Mouse (Mus musculus) spleen, adult 2 months (tissue): ENCODE data around the gene Ptprt. TPM values are rescaled to one million over a fixed set of nuclear protein-coding genes. Genes with fewer than 3 reads are reported as not detected.

Experiments
- DNase-seq, 2 experiments: peaks; one replicate each; pipeline versions ENCODE4 v3.0.0 to v3.0.0-alpha.2; 2012 to 2021; ENCODE audit warnings: low spot score in 2 of 2, low read depth in 1 of 2
- H3K27ac ChIP-seq: fragments of 200-500 bp; 2 replicates; pipeline ENCODE4 v1.5.1; 2012; ENCODE audit warnings: low read length, inconsistent platforms; ENCODE audit not compliant: insufficient read depth
- H3K27me3 ChIP-seq: fragments of 200-500 bp; 2 replicates; pipeline ENCODE4 v1.6.1; 2012; ENCODE audit warnings: mild to moderate bottlenecking, moderate library complexity, low read length, inconsistent platforms; ENCODE audit not compliant: control insufficient read depth, insufficient read depth
- H3K36me3 ChIP-seq: fragments of 200-500 bp; 2 replicates; pipeline ENCODE4 v1.6.1; 2012; ENCODE audit warnings: mild to moderate bottlenecking, low read length, inconsistent platforms; ENCODE audit not compliant: control insufficient read depth, insufficient read depth
- H3K4me1 ChIP-seq: fragments of 200-500 bp; 2 replicates; pipeline ENCODE4 v1.6.1; 2011; ENCODE audit warnings: inconsistent platforms; ENCODE audit not compliant: control insufficient read depth, insufficient read depth, insufficient read length
- H3K4me3 ChIP-seq: fragments of 200-500 bp; 2 replicates; pipeline ENCODE4 v1.5.1; 2011; ENCODE audit warnings: mild to moderate bottlenecking, inconsistent platforms; ENCODE audit not compliant: insufficient read depth, insufficient read length; ENCODE audit errors: extremely low read depth
- CTCF ChIP-seq: fragments of 200-500 bp; IDR thresholded peaks from 2 replicates; pipeline ENCODE4 v1.5.1; 2011; ENCODE audit warnings: mild to moderate bottlenecking, inconsistent platforms; ENCODE audit not compliant: insufficient read depth, insufficient read length, insufficient replicate concordance; ENCODE audit errors: extremely low read depth
- POLR2A ChIP-seq: fragments of 200-500 bp; IDR thresholded peaks from 2 replicates; pipeline ENCODE4 v1.6.1; 2011; ENCODE audit warnings: low read depth, low read length, inconsistent platforms
- WGBS: fragments of 180-500 bp; shearing (Covaris S2); methylation state at CpG from one replicate; pipeline ENCODE4 v1.1.7; 2018; 5-methylcytosine and 5-hydroxymethylcytosine counted together
- polyA plus RNA-seq: library from polyadenylated mRNA; depleted of rRNA; stranded (reverse); fragments of >200 nt; gene quantifications from 2 replicates; pipeline ENCODE4 v1.2.3, GENCODE M21; 2012

Ptprt gene
- polyA plus RNA-seq, 1 experiment = 0.25 TPM

DNA sequence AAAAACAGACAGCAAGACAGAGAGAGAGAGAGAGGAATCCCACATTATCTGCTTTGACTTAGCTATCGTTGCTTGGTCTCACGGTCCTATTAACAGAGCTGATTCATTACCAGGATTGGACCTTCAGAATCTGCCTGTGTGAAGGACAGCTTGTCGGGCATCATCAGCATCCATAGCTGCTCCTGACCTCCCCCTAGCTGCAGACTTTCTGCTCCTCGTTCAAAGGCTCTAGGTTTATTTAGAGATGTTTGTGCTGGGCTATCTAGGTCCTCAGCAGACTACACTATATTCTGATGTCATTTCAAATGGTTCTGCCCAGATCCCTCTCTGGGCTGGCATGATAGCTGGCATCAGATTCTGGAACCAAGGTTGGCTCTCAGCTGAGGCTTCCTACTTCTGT is 47.5 kb downstream of the Ptprt start:
- H3K4me1 ChIP-seq = no peaks in the 10 kb centered on the region
- TF ChIP-seq POLR2A (no peak), CTCF (no peak)
- no peak for DNase-seq
- no peaks in the 10 kb centered on the region for H3K36me3 ChIP-seq
- no peaks in the 10 kb centered on the region for H3K27me3 ChIP-seq
- no peak overlapping the region for H3K4me3 ChIP-seq
- no peak overlapping the region for H3K27ac ChIP-seq
- 68% methylated on average over 4 of the region's 4 CpGs for WGBS

- 95% methylated on average over 5 of the region's 5 CpGs for WGBS
- H3K36me3 ChIP-seq = no peaks in the 10 kb centered on the region
- H3K4me3 ChIP-seq = no peak overlapping the region
- DNase-seq = no peak
- H3K27me3 ChIP-seq = no peaks in the 10 kb centered on the region
- H3K27ac ChIP-seq = no peak overlapping the region
- TF ChIP-seq CTCF = no peak
- TF ChIP-seq POLR2A = no peak
- no peaks in the 10 kb centered on the region for H3K4me1 ChIP-seq
Measured at GRCm38 (mm10) chr2:162602721-162603120, 58.2 kb downstream of the Ptprt start.

GRCm38 (mm10) chr2:162591388-162591787 is 69.6 kb downstream of the Ptprt start:
- no peaks in the 10 kb centered on the region for H3K4me1 ChIP-seq
- TF ChIP-seq CTCF (no peak), POLR2A (no peak)
- no peaks in the 10 kb centered on the region for H3K27me3 ChIP-seq
- H3K36me3 ChIP-seq = no peaks in the 10 kb centered on the region
- no peak for DNase-seq
- WGBS = 87% methylated on average over 3 of the region's 3 CpGs
- H3K4me3 ChIP-seq = no peak overlapping the region
- H3K27ac ChIP-seq = no peak overlapping the region

DNA sequence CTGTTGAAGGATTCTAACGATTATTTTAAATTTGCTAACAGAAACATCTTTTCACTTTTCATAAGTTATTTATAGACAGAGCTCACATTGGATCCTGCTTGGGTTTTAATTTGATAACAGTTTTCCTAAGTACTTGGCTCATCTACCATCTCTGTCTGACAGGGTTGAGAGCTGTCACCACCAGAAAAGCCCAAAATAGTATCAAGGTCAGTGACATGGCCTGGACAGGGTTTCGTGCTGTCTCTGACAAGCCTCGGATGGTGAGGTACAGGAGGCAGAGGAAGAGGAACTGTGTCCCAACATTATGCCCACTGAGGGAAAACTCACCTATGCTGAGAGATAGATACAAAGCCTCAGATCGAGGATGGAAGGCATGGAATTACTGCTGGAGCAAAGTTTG is 79.3 kb downstream of the Ptprt start:
- Histone ChIP-seq H3K27ac (no peak overlapping the region), H3K36me3 (no peaks in the 10 kb centered on the region), H3K4me3 (no peak overlapping the region), H3K27me3 (no peaks in the 10 kb centered on the region), H3K4me1 (no peaks in the 10 kb centered on the region)
- WGBS = 79% methylated on average over 4 of the region's 4 CpGs
- DNase-seq = no peak
- TF ChIP-seq POLR2A = no peak
- TF ChIP-seq CTCF = no peak

DNA sequence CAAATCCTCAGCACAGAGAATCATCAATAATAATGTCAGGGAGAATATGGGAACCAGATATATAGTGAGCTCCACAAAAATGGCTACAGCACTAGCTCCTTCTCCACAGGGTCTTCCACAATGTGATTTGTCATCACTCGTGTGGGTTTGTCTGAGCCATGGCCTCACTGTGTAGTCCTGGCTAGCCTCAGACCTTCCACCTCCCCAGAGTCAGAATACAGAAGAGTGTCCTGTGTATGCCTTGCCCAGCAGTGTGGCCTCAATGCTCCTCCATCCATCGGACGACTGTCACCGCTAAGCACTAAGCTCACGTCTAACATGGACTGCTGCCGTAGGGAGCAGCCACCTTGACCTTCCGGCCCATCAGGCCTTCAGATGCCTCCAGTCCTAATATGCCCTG is 83.1 kb downstream of the Ptprt start:
- no peaks in the 10 kb centered on the region for H3K27me3 ChIP-seq
- H3K36me3 ChIP-seq = no peaks in the 10 kb centered on the region
- no peak for DNase-seq
- TF ChIP-seq POLR2A (no peak), CTCF (no peak)
- WGBS = 91% methylated on average over 7 of the region's 7 CpGs
- no peak overlapping the region for H3K27ac ChIP-seq
- no peak overlapping the region for H3K4me3 ChIP-seq
- no peaks in the 10 kb centered on the region for H3K4me1 ChIP-seq

GRCm38 (mm10) chr2:162572851-162573250 is 88.1 kb downstream of the Ptprt start:
- H3K4me3 ChIP-seq = no peak overlapping the region
- no peaks in the 10 kb centered on the region for H3K27me3 ChIP-seq
- no peak for DNase-seq
- 74% methylated on average over 2 of the region's 2 CpGs for WGBS
- no peaks in the 10 kb centered on the region for H3K36me3 ChIP-seq
- H3K4me1 ChIP-seq = no peaks in the 10 kb centered on the region
- H3K27ac ChIP-seq = no peak overlapping the region
- TF ChIP-seq POLR2A (no peak), CTCF (no peak)

GRCm38 (mm10) chr2:162571037-162571436 is 89.9 kb downstream of the Ptprt start:
- no peaks in the 10 kb centered on the region for H3K36me3 ChIP-seq
- TF ChIP-seq POLR2A (no peak), CTCF (no peak)
- no peaks in the 10 kb centered on the region for H3K27me3 ChIP-seq
- H3K4me1 ChIP-seq = no peaks in the 10 kb centered on the region
- no peak overlapping the region for H3K27ac ChIP-seq
- 84% methylated on average over 12 of the region's 12 CpGs for WGBS
- DNase-seq = no peak
- H3K4me3 ChIP-seq = no peak overlapping the region
